Mouse (Mus musculus): ENCODE data around the gene Mmp24.

The Mmp24 gene

DNA sequence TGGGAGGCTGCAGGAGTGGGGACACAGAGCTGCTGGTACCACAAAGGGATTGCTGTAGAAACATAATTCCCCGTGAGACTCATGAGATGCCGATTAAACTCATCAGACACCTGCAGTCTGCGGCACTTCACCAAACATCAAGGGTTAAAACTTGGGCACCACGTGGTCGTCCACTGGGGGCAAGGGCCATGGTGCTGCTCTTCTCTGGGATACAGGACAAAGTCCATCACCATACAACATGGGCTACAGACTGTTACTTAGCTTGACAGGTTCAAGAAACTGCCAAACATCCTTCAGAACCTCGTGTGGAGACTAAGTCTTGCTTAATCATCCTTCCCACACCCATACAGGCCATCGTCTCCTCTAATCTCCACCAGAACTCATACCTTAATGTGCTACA lies 85.0 kb downstream of the Mmp24 start:
- no peak for DNase-seq (ENCODE audit: extremely low spot score)

DNA sequence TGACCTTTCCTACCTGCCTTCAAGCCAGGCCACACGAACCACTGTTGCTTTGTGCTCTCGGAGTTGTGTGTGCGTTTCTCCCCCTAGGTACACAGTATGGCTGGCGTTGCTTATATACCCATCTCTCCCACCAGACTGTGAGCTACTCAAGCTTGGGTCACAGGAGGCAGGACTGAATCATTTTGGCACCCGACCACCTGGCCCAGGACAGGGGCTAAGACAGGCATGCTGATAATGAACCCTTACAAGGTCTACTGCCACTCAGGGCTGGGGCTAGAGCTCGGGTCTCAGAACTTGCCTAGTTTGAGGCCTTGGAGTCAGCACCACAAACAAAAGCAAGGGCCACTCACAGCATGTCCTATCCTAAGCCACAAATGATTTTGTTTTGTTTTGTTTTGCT lies 86.4 kb downstream of the Mmp24 start:
- no peak for DNase-seq (ENCODE audit: extremely low spot score)

DNA sequence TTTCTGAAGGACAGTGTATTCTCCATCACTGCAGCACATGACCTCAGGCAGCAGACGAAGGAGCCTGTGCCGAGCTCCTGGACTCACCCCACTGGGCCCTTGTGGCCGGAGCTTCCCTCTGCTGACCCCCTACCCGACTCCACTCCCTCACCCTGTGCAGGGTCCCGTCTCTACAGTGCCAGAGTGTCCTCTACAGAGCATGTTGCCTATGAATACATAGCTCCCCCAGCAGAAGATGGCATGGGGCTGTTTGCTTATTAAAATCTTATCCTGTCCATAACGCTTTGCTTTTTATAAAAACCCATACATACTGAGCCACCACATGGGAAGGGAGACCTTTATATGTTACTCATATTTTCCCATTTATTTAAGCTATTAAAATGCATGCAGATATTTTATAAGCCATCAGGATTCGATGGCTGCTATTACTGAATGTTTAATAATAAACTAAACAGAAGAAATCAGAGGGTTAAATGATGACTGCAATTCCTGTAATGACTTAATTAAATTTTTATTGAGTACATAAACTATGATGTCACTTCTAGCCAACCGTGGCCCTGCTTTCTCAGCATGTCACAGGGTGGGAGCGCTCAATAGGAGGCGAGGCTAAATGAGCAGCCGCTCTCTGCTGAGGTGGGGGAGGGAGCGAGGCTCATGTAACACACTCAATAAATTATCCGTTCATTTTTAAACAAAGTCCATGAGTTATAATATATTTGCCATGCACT lies 87.6 kb downstream of the Mmp24 start:
- no peak for DNase-seq (ENCODE audit: extremely low spot score)

DNA sequence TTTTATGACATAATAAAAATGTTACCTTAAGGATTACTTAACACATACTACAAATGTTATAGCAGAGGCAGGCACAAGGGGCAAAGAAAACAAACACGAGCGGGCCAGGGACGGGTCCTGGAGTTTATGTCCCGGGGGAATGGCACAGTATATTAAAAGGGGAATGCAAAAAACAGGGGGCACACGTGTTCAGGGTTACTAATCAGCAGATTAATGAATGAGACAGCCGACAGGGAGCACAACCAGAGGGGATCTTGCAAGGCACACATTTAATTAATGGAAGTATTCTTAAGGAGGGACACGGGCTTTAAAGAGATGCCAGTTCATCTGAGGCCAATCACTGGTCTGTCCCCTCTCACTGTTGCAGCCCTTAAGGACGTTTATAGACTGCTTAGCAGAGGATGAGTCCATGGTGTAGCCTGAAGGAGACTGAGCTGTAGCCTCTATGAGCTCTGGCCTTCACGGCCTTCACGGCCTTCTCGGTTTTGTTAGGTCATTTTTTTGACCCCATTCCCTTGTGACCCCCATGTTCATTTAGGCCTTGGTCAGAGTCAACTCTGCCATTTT lies 88.2 kb downstream of the Mmp24 start:
- no peak for DNase-seq (ENCODE audit: extremely low spot score)
